Mouse (Mus musculus): Measurements from ENCODE around the gene Tor1aip2. TPM values are rescaled to one million over a fixed set of nuclear protein-coding genes. Genes with fewer than 3 reads are reported as not detected.
A peak's percentile ranks its signal among the peaks of the same experiment; 100 is the strongest.

Gene Tor1aip2
- polyA plus RNA-seq, 1 experiment from 2014 or later = 123 TPM

- H3K27ac ChIP-seq (ENCODE audit: low read depth, low read length) = no peak overlapping the region
- H3K4me2 ChIP-seq (replicated peaks; ENCODE audit: low read depth, low read length) = no peak overlapping the region
- no peaks in the 10 kb centered on the region for H3K27me3 ChIP-seq (ENCODE audit: control insufficient read depth, insufficient read depth, low read length)
- H3K9me3 ChIP-seq (ENCODE audit: control insufficient read depth, low read length) = no peaks in the 10 kb centered on the region
- ATAC-seq (ENCODE audit: low FRiP score) (no peak), DNase-seq (ENCODE audit: low spot score) (no peak)
- no peaks in the 10 kb centered on the region for H3K4me1 ChIP-seq (replicated peaks; ENCODE audit: control insufficient read depth, insufficient read depth, low read length)
- no peaks in the 10 kb centered on the region for H3K36me3 ChIP-seq (ENCODE audit: control insufficient read depth, insufficient read depth, low read length)
- no peak overlapping the region for H3K9ac ChIP-seq (ENCODE audit: low read depth, low read length)
- 60% methylated on average over 3 of the region's 3 CpGs for WGBS
- H3K4me3 ChIP-seq (ENCODE audit: low read depth, low read length) = no peak overlapping the region
Observed at GRCm38 (mm10) chr1:156084603-156085002, 49.4 kb downstream of the Tor1aip2 start.

GRCm38 (mm10) chr1:156085770-156086169, 50.6 kb downstream of the Tor1aip2 start:
- Histone ChIP-seq H3K9ac (ENCODE audit: low read depth, low read length) (no peak overlapping the region), H3K4me3 (ENCODE audit: low read depth, low read length) (no peak overlapping the region), H3K36me3 (ENCODE audit: control insufficient read depth, insufficient read depth, low read length) (no peaks in the 10 kb centered on the region), H3K4me1 (replicated peaks; ENCODE audit: control insufficient read depth, insufficient read depth, low read length) (no peaks in the 10 kb centered on the region), H3K9me3 (ENCODE audit: control insufficient read depth, low read length) (no peaks in the 10 kb centered on the region), H3K27ac (ENCODE audit: low read depth, low read length) (no peak overlapping the region), H3K27me3 (ENCODE audit: control insufficient read depth, insufficient read depth, low read length) (no peaks in the 10 kb centered on the region), H3K4me2 (replicated peaks; ENCODE audit: low read depth, low read length) (no peak overlapping the region)
- DNase-seq (ENCODE audit: low spot score) (peak; percentile 75), ATAC-seq (ENCODE audit: low FRiP score) (no peak)
- WGBS = 68% methylated on average over 5 of the region's 5 CpGs

GRCm38 (mm10) chr1:156087586-156087985, 52.4 kb downstream of the Tor1aip2 start:
- Histone ChIP-seq H3K4me3 (ENCODE audit: low read depth, low read length) (no peak overlapping the region), H3K27me3 (ENCODE audit: control insufficient read depth, insufficient read depth, low read length) (no peaks in the 10 kb centered on the region), H3K9me3 (ENCODE audit: control insufficient read depth, low read length) (no peaks in the 10 kb centered on the region), H3K4me1 (replicated peaks; ENCODE audit: control insufficient read depth, insufficient read depth, low read length) (no peaks in the 10 kb centered on the region), H3K36me3 (ENCODE audit: control insufficient read depth, insufficient read depth, low read length) (no peaks in the 10 kb centered on the region), H3K9ac (ENCODE audit: low read depth, low read length) (no peak overlapping the region), H3K27ac (ENCODE audit: low read depth, low read length) (no peak overlapping the region), H3K4me2 (replicated peaks; ENCODE audit: low read depth, low read length) (no peak overlapping the region)
- 81% methylated on average over 5 of the region's 5 CpGs for WGBS
- ATAC-seq (ENCODE audit: low FRiP score) (no peak), DNase-seq (ENCODE audit: low spot score) (no peak)

- H3K9me3 ChIP-seq (ENCODE audit: control insufficient read depth, low read length) = no peaks in the 10 kb centered on the region
- no peak; the same call in 1 of the 2 replicates for ATAC-seq (ENCODE audit: low FRiP score)
Observed at GRCm38 (mm10) chr1:156089561-156089960, 54.4 kb downstream of the Tor1aip2 start.

GRCm38 (mm10) chr1:156090042-156090441, 54.8 kb downstream of the Tor1aip2 start:
- H3K9ac ChIP-seq (ENCODE audit: low read depth, low read length) = no peak overlapping the region
- DNase-seq (ENCODE audit: low spot score) = peak; percentile 73
- H3K4me3 ChIP-seq (ENCODE audit: low read depth, low read length) = no peak overlapping the region
- H3K36me3 ChIP-seq (ENCODE audit: control insufficient read depth, insufficient read depth, low read length) = no peaks in the 10 kb centered on the region
- peak overlapping the region; percentile 61 for H3K27ac ChIP-seq (ENCODE audit: low read depth, low read length)
- no peaks in the 10 kb centered on the region for H3K27me3 ChIP-seq (ENCODE audit: control insufficient read depth, insufficient read depth, low read length)
- no peak overlapping the region for H3K4me2 ChIP-seq (replicated peaks; ENCODE audit: low read depth, low read length)
- 45% methylated on average over 4 of the region's 4 CpGs for WGBS
- no peaks in the 10 kb centered on the region for H3K9me3 ChIP-seq (ENCODE audit: control insufficient read depth, low read length)
- peak; percentile 94 for ATAC-seq (ENCODE audit: low FRiP score)
- no peaks in the 10 kb centered on the region for H3K4me1 ChIP-seq (replicated peaks; ENCODE audit: control insufficient read depth, insufficient read depth, low read length)

More at GRCm38 (mm10) chr1:156089561-156089960, 54.4 kb downstream of the Tor1aip2 start:
- Histone ChIP-seq H3K4me3 (ENCODE audit: low read depth, low read length) (no peak overlapping the region), H3K27me3 (ENCODE audit: control insufficient read depth, insufficient read depth, low read length) (no peaks in the 10 kb centered on the region), H3K27ac (ENCODE audit: low read depth, low read length) (peak overlapping the region; percentile 61; the same call in 1 of the 2 replicates), H3K4me1 (replicated peaks; ENCODE audit: control insufficient read depth, insufficient read depth, low read length) (no peaks in the 10 kb centered on the region), H3K9ac (ENCODE audit: low read depth, low read length) (no peak overlapping the region), H3K4me2 (replicated peaks; ENCODE audit: low read depth, low read length) (no peak overlapping the region), H3K36me3 (ENCODE audit: control insufficient read depth, insufficient read depth, low read length) (no peaks in the 10 kb centered on the region)
- peak; percentile 33 for DNase-seq (ENCODE audit: low spot score)
- WGBS = 69% methylated on average over 8 of the region's 8 CpGs

GRCm38 (mm10) chr1:156091811-156092210, 56.6 kb downstream of the Tor1aip2 start:
- Histone ChIP-seq H3K27ac (ENCODE audit: low read depth, low read length) (no peak overlapping the region), H3K36me3 (ENCODE audit: control insufficient read depth, insufficient read depth, low read length) (no peaks in the 10 kb centered on the region), H3K9me3 (ENCODE audit: control insufficient read depth, low read length) (no peaks in the 10 kb centered on the region), H3K9ac (ENCODE audit: low read depth, low read length) (no peak overlapping the region), H3K4me2 (replicated peaks; ENCODE audit: low read depth, low read length) (no peak overlapping the region), H3K4me1 (replicated peaks; ENCODE audit: control insufficient read depth, insufficient read depth, low read length) (no peaks in the 10 kb centered on the region), H3K27me3 (ENCODE audit: control insufficient read depth, insufficient read depth, low read length) (no peaks in the 10 kb centered on the region), H3K4me3 (ENCODE audit: low read depth, low read length) (no peak overlapping the region)
- WGBS = 79% methylated on average over 4 of the region's 4 CpGs
- DNase-seq (ENCODE audit: low spot score) (no peak), ATAC-seq (ENCODE audit: low FRiP score) (no peak)

GRCm38 (mm10) chr1:156103763-156104162, 68.6 kb downstream of the Tor1aip2 start:
- ATAC-seq (ENCODE audit: low FRiP score) (no peak), DNase-seq (ENCODE audit: low spot score) (no peak)
- H3K4me1 ChIP-seq (replicated peaks; ENCODE audit: control insufficient read depth, insufficient read depth, low read length) = no peaks in the 10 kb centered on the region
- H3K4me3 ChIP-seq (ENCODE audit: low read depth, low read length) = no peak overlapping the region
- 92% methylated on average over 2 of the region's 2 CpGs for WGBS
- H3K4me2 ChIP-seq (replicated peaks; ENCODE audit: low read depth, low read length) = no peak overlapping the region
- no peaks in the 10 kb centered on the region for H3K27me3 ChIP-seq (ENCODE audit: control insufficient read depth, insufficient read depth, low read length)
- H3K27ac ChIP-seq (ENCODE audit: low read depth, low read length) = no peak overlapping the region
- no peak overlapping the region for H3K9ac ChIP-seq (ENCODE audit: low read depth, low read length)
- no peaks in the 10 kb centered on the region for H3K36me3 ChIP-seq (ENCODE audit: control insufficient read depth, insufficient read depth, low read length)
- no peaks in the 10 kb centered on the region for H3K9me3 ChIP-seq (ENCODE audit: control insufficient read depth, low read length)

- Histone ChIP-seq H3K4me1 (replicated peaks; ENCODE audit: control insufficient read depth, insufficient read depth, low read length) (no peaks in the 10 kb centered on the region), H3K4me3 (ENCODE audit: low read depth, low read length) (no peak overlapping the region), H3K36me3 (ENCODE audit: control insufficient read depth, insufficient read depth, low read length) (no peaks in the 10 kb centered on the region), H3K4me2 (replicated peaks; ENCODE audit: low read depth, low read length) (no peak overlapping the region), H3K9ac (ENCODE audit: low read depth, low read length) (no peak overlapping the region), H3K27me3 (ENCODE audit: control insufficient read depth, insufficient read depth, low read length) (no peaks in the 10 kb centered on the region), H3K27ac (ENCODE audit: low read depth, low read length) (no peak overlapping the region), H3K9me3 (ENCODE audit: control insufficient read depth, low read length) (no peaks in the 10 kb centered on the region)
- DNase-seq (ENCODE audit: low spot score) (no peak), ATAC-seq (ENCODE audit: low FRiP score) (no peak)
- 80% methylated on average over 2 of the region's 2 CpGs for WGBS
Observed at GRCm38 (mm10) chr1:156105381-156105780, 70.2 kb downstream of the Tor1aip2 start.

- no peaks in the 10 kb centered on the region for H3K4me1 ChIP-seq (replicated peaks; ENCODE audit: control insufficient read depth, insufficient read depth, low read length)
- no peak overlapping the region for H3K4me3 ChIP-seq (ENCODE audit: low read depth, low read length)
- no peak overlapping the region for H3K27ac ChIP-seq (ENCODE audit: low read depth, low read length)
- ATAC-seq (ENCODE audit: low FRiP score) (no peak), DNase-seq (ENCODE audit: low spot score) (no peak)
- no peak overlapping the region for H3K9ac ChIP-seq (ENCODE audit: low read depth, low read length)
- no peaks in the 10 kb centered on the region for H3K9me3 ChIP-seq (ENCODE audit: control insufficient read depth, low read length)
- no peaks in the 10 kb centered on the region for H3K36me3 ChIP-seq (ENCODE audit: control insufficient read depth, insufficient read depth, low read length)
- no peaks in the 10 kb centered on the region for H3K27me3 ChIP-seq (ENCODE audit: control insufficient read depth, insufficient read depth, low read length)
- no peak overlapping the region for H3K4me2 ChIP-seq (replicated peaks; ENCODE audit: low read depth, low read length)
- WGBS = 90% methylated on average over 2 of the region's 2 CpGs
Observed at GRCm38 (mm10) chr1:156107424-156107823, 72.2 kb downstream of the Tor1aip2 start.

Data from hindbrain, embryonic 11.5 days (tissue).